Mouse (Mus musculus): Measurements from ENCODE around the gene Eif4a3.

Eif4a3 gene

DNA sequence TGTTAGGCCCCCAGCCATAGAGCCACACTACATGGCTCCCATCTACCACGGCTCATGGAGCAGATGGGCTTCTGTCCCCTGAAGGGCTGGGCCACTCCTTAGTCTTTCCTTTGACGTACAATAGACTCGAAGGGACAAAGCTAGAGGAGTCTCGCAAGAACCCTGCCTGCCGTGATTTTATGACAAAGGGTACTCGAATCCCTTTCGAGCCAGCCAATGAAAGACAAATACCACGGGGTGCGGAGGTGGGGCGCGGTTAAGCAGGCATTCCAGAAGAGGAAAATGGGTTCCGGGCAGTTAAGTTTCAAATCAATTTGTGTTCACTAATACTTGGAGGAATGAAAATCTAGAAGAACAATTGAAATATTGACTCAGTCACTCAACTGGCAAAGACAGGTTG is 60.4 kb downstream of the Eif4a3 start:
- DNase-seq (ENCODE audit: low spot score) = no peak
